Mouse (Mus musculus) ES-Bruce4 (cell line): ENCODE measurements around the gene Hist1h2be.

ENCODE experiments used
- EP300 ChIP-seq: IDR thresholded peaks from 2 replicates; pipeline ENCODE4 v1.6.1; 2011; ENCODE audit warnings: low read depth, low read length; ENCODE audit not compliant: insufficient read depth
- POLR2A ChIP-seq: IDR thresholded peaks from one replicate; pipeline ENCODE4 v1.8.1; 2011; ENCODE audit warnings: low read length; ENCODE audit not compliant: insufficient read depth

DNA sequence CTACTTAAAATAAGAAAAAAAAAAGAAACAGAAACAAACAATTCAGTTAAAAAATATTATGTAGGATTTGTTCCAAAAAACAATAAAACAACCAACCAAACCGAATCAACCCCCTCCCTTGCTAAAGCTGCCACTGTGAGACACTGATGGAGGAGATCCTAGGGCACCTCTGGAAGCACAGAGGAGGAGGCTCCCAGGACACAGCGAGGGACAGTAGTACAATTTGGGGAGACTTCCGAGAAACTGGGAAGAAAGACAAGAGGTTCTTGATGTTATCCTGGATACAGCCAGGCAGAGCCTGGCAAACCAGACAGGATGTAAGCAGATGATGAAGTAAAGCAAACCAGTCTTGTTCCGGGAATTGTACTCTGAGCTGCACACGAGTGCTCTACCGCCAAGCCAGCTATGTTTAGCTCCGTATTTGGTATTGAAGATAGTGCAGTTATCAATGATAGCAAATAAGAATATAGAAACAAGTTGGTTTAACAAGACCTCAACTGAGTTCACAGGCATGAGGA lies 17.7 kb downstream of the Hist1h2be start:
- TF ChIP-seq EP300: no peak
- TF ChIP-seq POLR2A: no peak
